Mouse (Mus musculus): ENCODE data around the gene Lrrc8e. TPM values are rescaled to one million over a fixed set of nuclear protein-coding genes. Genes with fewer than 3 reads are reported as not detected.

Gene Lrrc8e
- polyA plus RNA-seq, 1 experiment = 0.48 TPM

DNA sequence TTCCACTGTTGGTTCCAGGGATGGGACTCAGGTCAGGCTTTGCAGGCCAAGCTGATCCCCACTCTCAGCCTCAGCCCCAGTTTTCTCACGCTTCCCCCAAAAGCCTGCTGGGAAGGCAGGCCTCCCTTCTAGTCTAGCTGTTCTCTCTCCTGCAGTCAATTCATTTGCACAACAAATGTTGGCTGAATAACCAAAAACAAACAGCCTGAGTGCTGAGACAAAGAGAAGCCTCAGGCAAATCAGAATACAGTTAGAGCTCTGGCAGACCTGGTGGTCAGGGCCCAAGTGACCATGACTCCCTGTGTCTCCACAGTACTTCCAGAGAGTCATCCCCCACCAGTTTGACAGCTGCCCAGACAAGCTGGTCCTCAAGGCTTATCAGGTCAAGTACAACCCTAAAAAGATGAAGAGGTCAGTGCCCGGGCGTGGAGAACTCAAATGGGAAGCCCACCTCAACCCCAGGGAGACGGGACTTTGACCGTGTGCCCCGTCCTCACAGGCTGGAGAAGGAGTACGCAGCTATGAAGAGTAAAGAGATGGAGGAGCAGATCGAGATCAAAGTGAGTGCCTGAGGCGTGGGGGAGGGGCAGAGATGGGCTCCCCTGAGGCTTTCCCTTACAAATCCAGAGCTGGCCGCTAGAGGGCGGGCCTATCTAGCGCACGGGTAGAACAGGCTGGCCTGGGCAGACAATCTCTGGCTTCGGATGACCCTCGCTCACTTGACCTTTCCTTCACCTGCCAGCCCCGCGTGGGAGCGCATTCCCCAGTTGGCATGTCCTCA, 33.6 kb upstream of the Lrrc8e start:
- Histone ChIP-seq H3K27me3 (replicated peaks; ENCODE audit: control insufficient read depth, insufficient read depth, low read length) (no peaks in the 10 kb centered on the region), H3K36me3 (ENCODE audit: control insufficient read depth, insufficient read depth, low read length) (no peaks in the 10 kb centered on the region), H3K4me3 (ENCODE audit: insufficient read depth, low read depth, low read length) (no peak overlapping the region; the same call in 1 of the 2 replicates), H3K4me1 (ENCODE audit: control insufficient read depth, insufficient read depth, low read length) (0 out of 2 replicates have a peak, but pooled peaks cover 3% of the 10 kb centered on the region), H3K27ac (ENCODE audit: insufficient read depth, low read depth, low read length) (no peak overlapping the region)
- peak; percentile 88 for DNase-seq
- TF ChIP-seq CTCF (conservative IDR thresholded peaks at IDR 0.05; ENCODE audit: insufficient read depth, insufficient read length, low read depth, low read length) = peak; percentile 84
- TF ChIP-seq POLR2A (IDR thresholded peaks at IDR 0.05; ENCODE audit: low read depth, low read length) = no peak
- 16% methylated on average over 18 of the region's 18 CpGs for WGBS

GRCm38 (mm10) chr8:4193588-4193894, 33.1 kb upstream of the Lrrc8e start:
- no peak for DNase-seq
- Histone ChIP-seq H3K27ac (ENCODE audit: insufficient read depth, low read depth, low read length) (no peak overlapping the region), H3K27me3 (replicated peaks; ENCODE audit: control insufficient read depth, insufficient read depth, low read length) (no peaks in the 10 kb centered on the region), H3K36me3 (ENCODE audit: control insufficient read depth, insufficient read depth, low read length) (no peaks in the 10 kb centered on the region), H3K4me3 (ENCODE audit: insufficient read depth, low read depth, low read length) (no peak overlapping the region; the same call in 1 of the 2 replicates), H3K4me1 (ENCODE audit: control insufficient read depth, insufficient read depth, low read length) (0 out of 2 replicates have a peak, but pooled peaks cover 3% of the 10 kb centered on the region)
- TF ChIP-seq CTCF (conservative IDR thresholded peaks at IDR 0.05; ENCODE audit: insufficient read depth, insufficient read length, low read depth, low read length) = no peak
- TF ChIP-seq POLR2A (IDR thresholded peaks at IDR 0.05; ENCODE audit: low read depth, low read length) = no peak
- WGBS = 39% methylated on average over 7 of the region's 7 CpGs

- H3K27ac ChIP-seq (ENCODE audit: insufficient read depth, low read depth, low read length) = no peak overlapping the region
- TF ChIP-seq CTCF (conservative IDR thresholded peaks at IDR 0.05; ENCODE audit: insufficient read depth, insufficient read length, low read depth, low read length) (no peak), POLR2A (IDR thresholded peaks at IDR 0.05; ENCODE audit: low read depth, low read length) (no peak)
- no peaks in the 10 kb centered on the region for H3K4me1 ChIP-seq (ENCODE audit: control insufficient read depth, insufficient read depth, low read length)
- 80% methylated on average over 2 of the region's 2 CpGs for WGBS
- H3K27me3 ChIP-seq (replicated peaks; ENCODE audit: control insufficient read depth, insufficient read depth, low read length) = no peaks in the 10 kb centered on the region
- no peaks in the 10 kb centered on the region for H3K36me3 ChIP-seq (ENCODE audit: control insufficient read depth, insufficient read depth, low read length)
- DNase-seq = no peak
- H3K4me3 ChIP-seq (ENCODE audit: insufficient read depth, low read depth, low read length) = no peak overlapping the region
Observed at GRCm38 (mm10) chr8:4201321-4201720, 25.3 kb upstream of the Lrrc8e start.

DNA sequence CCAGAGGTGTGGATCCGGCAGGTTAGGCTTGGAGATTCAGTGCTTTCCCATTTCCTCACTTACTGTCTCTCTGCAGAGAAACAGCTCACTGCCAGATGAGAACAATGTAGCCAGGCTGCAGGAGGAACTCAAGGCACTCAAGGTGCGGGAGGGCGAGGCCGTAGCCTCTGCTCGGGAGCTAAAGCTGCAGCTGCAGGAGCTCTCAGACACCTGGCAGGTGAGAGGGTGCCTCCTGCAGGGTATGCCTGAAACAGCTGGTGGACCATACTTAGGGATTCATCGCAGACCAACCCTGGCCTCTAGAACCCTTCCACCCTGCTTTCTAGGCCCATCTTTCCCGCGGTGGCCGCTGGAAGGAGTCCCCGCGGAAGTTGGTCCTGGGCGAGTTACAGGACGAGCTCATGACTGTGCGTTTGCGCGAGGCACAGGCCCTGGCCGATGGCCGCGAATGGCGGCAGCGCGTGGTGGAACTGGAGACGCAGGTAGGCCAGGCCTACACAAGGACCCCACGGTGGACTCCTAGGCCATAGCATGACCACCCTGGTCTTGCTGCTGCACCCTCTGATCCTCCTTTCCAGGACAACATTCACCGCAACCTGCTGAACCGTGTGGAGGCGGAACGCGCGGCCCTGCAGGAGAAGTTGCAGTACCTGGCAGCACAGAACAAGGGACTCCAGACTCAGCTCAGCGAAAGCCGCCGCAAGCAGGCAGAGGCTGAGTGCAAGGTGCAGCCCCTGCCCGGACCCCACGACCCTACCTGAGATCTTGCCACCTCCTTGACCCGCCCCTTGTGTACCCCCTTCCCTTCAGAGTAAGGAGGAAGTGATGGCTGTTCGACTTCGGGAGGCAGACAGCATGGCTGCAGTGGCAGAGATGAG, 21.1 kb upstream of the Lrrc8e start:
- H3K4me3 ChIP-seq (ENCODE audit: insufficient read depth, low read depth, low read length) = no peak overlapping the region
- TF ChIP-seq CTCF (conservative IDR thresholded peaks at IDR 0.05; ENCODE audit: insufficient read depth, insufficient read length, low read depth, low read length) (no peak), POLR2A (IDR thresholded peaks at IDR 0.05; ENCODE audit: low read depth, low read length) (no peak)
- 70% methylated on average over 38 of the region's 38 CpGs for WGBS

DNA sequence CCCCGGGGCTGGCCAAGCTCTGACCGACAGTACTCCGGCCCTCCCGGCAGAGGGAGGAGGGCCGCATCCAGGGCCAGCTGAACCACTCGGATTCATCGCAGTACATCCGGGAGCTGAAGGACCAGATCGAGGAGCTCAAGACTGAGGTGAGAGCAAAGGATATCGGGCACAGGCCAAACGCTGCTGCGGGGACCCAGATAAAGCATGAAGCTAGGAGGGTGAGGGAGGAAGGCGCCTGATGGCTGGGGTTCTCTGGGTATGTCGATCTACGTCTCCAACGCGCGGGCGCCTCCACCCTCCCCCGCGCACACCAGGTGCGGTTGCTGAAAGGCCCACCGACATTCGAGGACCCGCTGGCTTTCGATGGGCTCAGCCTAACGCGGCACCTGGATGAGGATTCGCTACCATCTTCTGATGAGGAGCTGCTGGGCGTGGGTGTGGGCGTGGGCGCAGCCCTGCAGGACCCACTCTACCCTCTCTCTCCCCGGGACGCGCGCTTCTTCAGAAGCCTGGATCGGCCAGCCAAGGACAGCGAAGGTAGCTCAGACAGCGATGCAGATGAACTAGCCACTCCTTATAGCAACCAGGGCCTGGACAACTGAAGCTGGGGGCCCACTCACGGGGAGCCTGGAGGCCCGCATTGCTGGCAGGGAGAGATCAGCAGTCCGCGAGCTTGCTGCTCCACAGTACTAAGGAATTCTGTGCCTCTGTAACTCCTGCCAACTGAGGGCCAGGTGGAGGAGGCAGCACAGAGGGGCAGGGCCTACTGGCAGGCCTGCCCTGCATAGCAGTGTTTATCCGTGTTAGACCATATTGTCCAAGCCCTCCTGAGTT, 20.2 kb upstream of the Lrrc8e start:
- H3K27me3 ChIP-seq (replicated peaks; ENCODE audit: control insufficient read depth, insufficient read depth, low read length) = no peaks in the 10 kb centered on the region
- H3K4me3 ChIP-seq (ENCODE audit: insufficient read depth, low read depth, low read length) = no peak overlapping the region
- H3K36me3 ChIP-seq (ENCODE audit: control insufficient read depth, insufficient read depth, low read length) = no peaks in the 10 kb centered on the region
- TF ChIP-seq POLR2A (IDR thresholded peaks at IDR 0.05; ENCODE audit: low read depth, low read length) (no peak), CTCF (conservative IDR thresholded peaks at IDR 0.05; ENCODE audit: insufficient read depth, insufficient read length, low read depth, low read length) (no peak)
- no peak for DNase-seq
- no peaks in the 10 kb centered on the region for H3K4me1 ChIP-seq (ENCODE audit: control insufficient read depth, insufficient read depth, low read length)
- H3K27ac ChIP-seq (ENCODE audit: insufficient read depth, low read depth, low read length) = no peak overlapping the region
- 65% methylated on average over 44 of the region's 44 CpGs for WGBS

More for the DNA sequence above, 21.1 kb upstream of the Lrrc8e start:
- no peaks in the 10 kb centered on the region for H3K4me1 ChIP-seq (ENCODE audit: control insufficient read depth, insufficient read depth, low read length)
- H3K27ac ChIP-seq (ENCODE audit: insufficient read depth, low read depth, low read length) = no peak overlapping the region
- H3K27me3 ChIP-seq (replicated peaks; ENCODE audit: control insufficient read depth, insufficient read depth, low read length) = no peaks in the 10 kb centered on the region
- DNase-seq = no peak
- H3K36me3 ChIP-seq (ENCODE audit: control insufficient read depth, insufficient read depth, low read length) = no peaks in the 10 kb centered on the region

- Histone ChIP-seq H3K27me3 (replicated peaks; ENCODE audit: control insufficient read depth, insufficient read depth, low read length) (no peaks in the 10 kb centered on the region), H3K4me1 (ENCODE audit: control insufficient read depth, insufficient read depth, low read length) (no peaks in the 10 kb centered on the region), H3K27ac (ENCODE audit: insufficient read depth, low read depth, low read length) (no peak overlapping the region), H3K4me3 (ENCODE audit: insufficient read depth, low read depth, low read length) (no peak overlapping the region), H3K36me3 (ENCODE audit: control insufficient read depth, insufficient read depth, low read length) (no peaks in the 10 kb centered on the region)
- TF ChIP-seq POLR2A (IDR thresholded peaks at IDR 0.05; ENCODE audit: low read depth, low read length) = no peak
- DNase-seq = no peak
- WGBS = 86% methylated on average over 2 of the region's 2 CpGs
Observed at GRCm38 (mm10) chr8:4207016-4207350, 19.6 kb upstream of the Lrrc8e start.

All from kidney, adult 2 months (tissue).